Mouse (Mus musculus): Measurements from ENCODE around the gene Ssbp4.

DNA sequence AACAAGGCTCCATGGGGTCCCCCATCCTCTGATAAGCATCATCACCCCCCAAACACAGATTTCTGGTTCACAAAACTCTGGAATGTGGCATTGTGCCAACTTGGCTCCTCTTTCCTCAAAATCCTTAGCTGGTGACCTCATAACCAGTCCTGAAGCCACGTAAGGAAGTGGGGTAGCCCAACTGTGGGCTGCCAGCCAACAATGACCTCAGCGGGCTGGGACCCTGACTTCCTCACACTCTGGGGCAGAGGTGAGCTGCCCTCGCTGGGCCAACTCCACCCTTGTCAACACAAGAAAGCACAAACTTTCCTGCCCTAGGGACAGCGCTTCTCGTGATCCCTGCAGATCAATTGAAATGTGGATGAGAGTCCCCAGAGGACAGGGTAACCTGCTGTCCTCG is 25.4 kb upstream of the Ssbp4 start:
- TF ChIP-seq POLR2A (IDR thresholded peaks at IDR 0.05; ENCODE audit: insufficient read length, low read depth) (no peak), CEBPB (IDR thresholded peaks at IDR 0.05; ENCODE audit: insufficient read depth, poor library complexity, severe bottlenecking) (no peak), USF1 (IDR thresholded peaks at IDR 0.05; ENCODE audit: low read depth) (no peak), POLR2AphosphoS2 (IDR thresholded peaks at IDR 0.05; ENCODE audit: insufficient read length, low read depth) (no peak), E2F4 (IDR thresholded peaks at IDR 0.05; ENCODE audit: insufficient read depth) (no peak), MAX (IDR thresholded peaks at IDR 0.05; ENCODE audit: low read depth) (no peak), REST (IDR thresholded peaks at IDR 0.05; ENCODE audit: insufficient read depth, insufficient read length) (no peak), SRF (IDR thresholded peaks at IDR 0.05; ENCODE audit: control insufficient read depth, insufficient read length, low read depth) (no peak), MYOG (IDR thresholded peaks at IDR 0.05; ENCODE audit: control insufficient read depth in 1 of 3, insufficient read depth in 1 of 3, insufficient read length in 2 of 3, low read depth in 2 of 3) (no peak), TCF12 (IDR thresholded peaks at IDR 0.05; ENCODE audit: insufficient read depth, poor library complexity, severe bottlenecking) (no peak), MYOD1 (IDR thresholded peaks at IDR 0.05; ENCODE audit: control insufficient read depth in 1 of 3, insufficient read length in 2 of 3, low read depth in 2 of 3) (no peak), TCF3 (IDR thresholded peaks at IDR 0.05; ENCODE audit: insufficient read length, low read depth) (no peak)

Data from myocyte (in vitro differentiated cells).